Mouse (Mus musculus) C2C12 (cell line): ENCODE data around the gene Atoh7. TPM values are rescaled to one million over a fixed set of nuclear protein-coding genes. Genes with fewer than 3 reads are reported as not detected.
A peak's percentile ranks its signal among the peaks of the same experiment; 100 is the strongest.

Source experiments
- H3K27me3 ChIP-seq: one replicate; pipeline ENCODE4 v1.6.1; 2011; ENCODE audit not compliant: control insufficient read depth, insufficient read depth, insufficient read length
- H3K36me3 ChIP-seq: one replicate; pipeline ENCODE4 v1.6.1; 2011; ENCODE audit not compliant: control insufficient read depth, insufficient read depth
- H3K4me3 ChIP-seq: one replicate; pipeline ENCODE4 v1.5.1; 2011; ENCODE audit warnings: mild to moderate bottlenecking, control low read depth; ENCODE audit not compliant: poor library complexity, insufficient read depth, severe bottlenecking
- H3K79me2 ChIP-seq: one replicate; pipeline ENCODE4 v1.6.1; 2011; ENCODE audit not compliant: control insufficient read depth, insufficient read depth
- H3K79me3 ChIP-seq: one replicate; pipeline ENCODE4 v1.6.1; 2011; ENCODE audit warnings: low read depth, control low read depth
- H3ac ChIP-seq: one replicate; pipeline ENCODE3; 2011; ENCODE audit warnings: low read depth; ENCODE audit not compliant: control insufficient read depth, insufficient read length
- CEBPB ChIP-seq: IDR thresholded peaks from one replicate; pipeline ENCODE4 v1.6.1; 2011; ENCODE audit warnings: low read depth, mild to moderate bottlenecking, control low read depth, moderate library complexity
- CTCF ChIP-seq: IDR thresholded peaks from one replicate; pipeline ENCODE4 v1.5.1; 2011; ENCODE audit not compliant: control insufficient read depth, insufficient read depth, insufficient read length
- FOSL1 ChIP-seq: IDR thresholded peaks from one replicate; pipeline ENCODE4 v1.8.0; 2011; ENCODE audit warnings: mild to moderate bottlenecking, low read length; ENCODE audit not compliant: poor library complexity, insufficient read depth, severe bottlenecking
- MAX ChIP-seq: IDR thresholded peaks from one replicate; pipeline ENCODE4 v1.6.1; 2011; ENCODE audit warnings: mild to moderate bottlenecking, control low read depth
- MYOD1 ChIP-seq: IDR thresholded peaks from one replicate; pipeline ENCODE4 v1.6.1; 2011; ENCODE audit warnings: low read depth; ENCODE audit not compliant: control insufficient read depth, insufficient read length
- MYOG ChIP-seq: IDR thresholded peaks from one replicate; pipeline ENCODE4 v1.6.1; 2011; ENCODE audit not compliant: control insufficient read depth, insufficient read length; ENCODE audit errors: extremely low read depth
- USF1 ChIP-seq: IDR thresholded peaks from one replicate; pipeline ENCODE4 v1.6.1; 2011; ENCODE audit warnings: low read depth, mild to moderate bottlenecking, control low read depth, moderate library complexity
- polyA plus RNA-seq: library from polyadenylated mRNA; unstranded; fragments of >200 nt; fragmentation: generic; extraction: Trizol; gene quantifications from one replicate; pipeline ENCODE4 v1.2.1, GENCODE M21; 2012; ENCODE audit warnings: missing spikeins

Atoh7 gene
- polyA plus RNA-seq, 1 experiment, result not detected

DNA sequence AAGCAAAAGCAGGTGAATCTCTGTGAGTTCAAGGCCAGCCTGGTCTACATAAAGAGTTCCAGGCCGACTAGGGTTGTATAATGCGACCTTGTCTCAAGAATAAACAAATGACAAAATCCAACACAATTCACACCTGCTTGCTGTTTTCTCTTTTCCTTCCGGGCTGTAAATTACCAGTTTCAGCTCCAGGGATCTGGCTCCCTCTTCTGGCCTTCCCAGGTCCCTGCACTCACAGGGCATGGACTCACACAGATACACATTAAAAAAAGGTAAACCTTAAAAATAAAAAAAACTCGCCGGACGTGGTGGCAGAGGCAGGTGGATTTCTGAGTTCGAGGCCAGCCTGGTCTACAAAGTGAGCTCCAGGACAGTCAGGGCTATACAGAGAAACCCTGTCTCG is 18.1 kb downstream of the Atoh7 start:
- no peaks in the 10 kb centered on the region for H3K36me3 ChIP-seq
- no peak for TF ChIP-seq CEBPB
- TF ChIP-seq CTCF, result no peak
- TF ChIP-seq FOSL1, result no peak
- TF ChIP-seq MYOD1, result no peak
- no peak for TF ChIP-seq USF1
- TF ChIP-seq MYOG, result no peak
- TF ChIP-seq MAX, result no peak
- H3K79me2 ChIP-seq, result no peaks in the 10 kb centered on the region
- no peaks in the 10 kb centered on the region for H3K27me3 ChIP-seq
- H3ac ChIP-seq, result no peak overlapping the region
- no peaks in the 10 kb centered on the region for H3K79me3 ChIP-seq
- no peak overlapping the region for H3K4me3 ChIP-seq

DNA sequence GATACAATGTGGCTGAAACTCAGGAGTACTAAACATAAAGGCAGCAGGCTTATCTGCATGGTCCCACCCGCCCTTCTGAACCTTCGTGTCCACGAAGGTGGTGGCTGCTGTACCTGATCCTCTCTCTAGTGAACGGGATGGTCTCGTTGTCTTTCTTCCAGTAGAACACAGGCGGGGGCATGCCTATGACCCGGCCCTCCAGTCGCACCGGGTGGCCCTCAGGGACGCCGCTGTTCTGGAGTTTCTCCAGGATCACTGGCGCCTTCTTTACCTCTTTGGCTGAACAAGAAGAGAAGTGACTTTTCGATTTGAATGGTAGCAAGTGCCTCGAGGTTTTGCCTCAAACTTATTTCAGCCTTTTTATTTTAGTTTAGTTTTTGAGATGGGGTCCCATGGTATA is 20.5 kb downstream of the Atoh7 start:
- no peaks in the 10 kb centered on the region for H3K27me3 ChIP-seq
- H3ac ChIP-seq, result no peak overlapping the region
- no peaks in the 10 kb centered on the region for H3K79me3 ChIP-seq
- H3K79me2 ChIP-seq, result no peaks in the 10 kb centered on the region
- H3K36me3 ChIP-seq, result no peaks in the 10 kb centered on the region
- H3K4me3 ChIP-seq, result no peak overlapping the region
- TF ChIP-seq CTCF, result no peak
- no peak for TF ChIP-seq FOSL1
- no peak for TF ChIP-seq MYOD1
- no peak for TF ChIP-seq USF1
- TF ChIP-seq CEBPB, result no peak
- TF ChIP-seq MYOG, result no peak
- no peak for TF ChIP-seq MAX

DNA sequence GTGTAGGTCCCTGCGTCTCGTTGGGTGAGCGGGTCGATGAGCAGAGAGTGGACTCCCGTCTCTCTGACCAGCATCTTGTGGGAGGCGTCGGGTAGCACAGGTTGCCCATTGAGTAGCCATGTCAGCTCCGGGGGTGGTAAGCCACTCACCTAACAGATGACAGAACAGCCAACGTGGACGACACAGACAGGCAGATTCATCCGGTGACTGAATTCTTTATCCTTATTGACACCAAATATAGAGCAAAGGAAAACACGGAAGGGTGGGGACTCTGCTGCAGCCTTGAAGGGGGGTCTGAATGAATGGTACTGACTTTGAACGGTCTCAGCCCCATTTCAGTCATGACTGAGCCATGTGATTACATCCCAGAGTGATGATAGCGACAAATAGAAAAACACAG is 22.5 kb downstream of the Atoh7 start:
- H3K4me3 ChIP-seq, result no peak overlapping the region
- H3K27me3 ChIP-seq, result no peaks in the 10 kb centered on the region
- no peak overlapping the region for H3ac ChIP-seq
- H3K36me3 ChIP-seq, result no peaks in the 10 kb centered on the region
- no peaks in the 10 kb centered on the region for H3K79me3 ChIP-seq
- TF ChIP-seq USF1 (no peak), MYOD1 (no peak), FOSL1 (no peak), MYOG (no peak), CEBPB (no peak), CTCF (no peak)
- no peaks in the 10 kb centered on the region for H3K79me2 ChIP-seq

DNA sequence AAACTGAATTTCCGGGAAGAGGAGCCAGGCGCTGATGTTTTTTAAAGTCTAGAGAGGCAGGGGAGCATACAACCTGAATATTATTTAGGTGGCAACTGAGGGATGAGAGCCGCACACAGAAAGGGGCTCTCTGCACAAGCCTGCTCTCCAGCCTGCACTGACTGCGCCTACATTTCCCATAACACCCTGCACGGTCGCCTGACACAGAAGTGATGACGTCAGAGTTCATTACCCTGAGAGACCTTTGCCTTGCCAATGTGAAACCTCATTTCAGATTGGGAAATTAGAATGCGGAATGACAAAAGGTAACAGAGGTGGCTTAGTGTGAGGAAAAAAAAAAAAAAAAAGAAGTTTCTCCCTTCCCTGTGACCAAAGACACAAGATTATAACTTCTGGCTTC is 23.1 kb downstream of the Atoh7 start:
- Histone ChIP-seq H3ac (no peak overlapping the region), H3K4me3 (no peak overlapping the region), H3K79me3 (no peaks in the 10 kb centered on the region), H3K27me3 (no peaks in the 10 kb centered on the region), H3K79me2 (no peaks in the 10 kb centered on the region), H3K36me3 (no peaks in the 10 kb centered on the region)
- TF ChIP-seq USF1, result no peak

DNA sequence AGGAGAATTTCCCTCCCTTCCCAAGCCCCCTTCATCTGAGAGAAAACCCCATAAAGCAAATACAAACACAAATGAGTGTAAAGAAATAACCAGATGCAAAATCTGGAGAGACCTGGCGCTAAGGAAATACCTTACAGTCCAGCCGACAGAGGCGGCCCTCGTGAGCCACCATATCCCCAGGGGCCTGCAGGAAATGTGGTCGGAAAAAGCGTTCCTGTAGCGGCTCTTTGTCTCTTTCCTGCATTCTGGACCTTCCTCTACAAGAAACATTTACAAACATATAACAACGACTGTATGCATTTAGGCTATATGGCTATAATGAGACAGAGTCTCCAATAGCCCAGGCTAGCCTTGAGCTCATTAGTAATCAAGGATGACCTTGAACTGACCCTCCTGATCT is 23.7 kb downstream of the Atoh7 start:
- Histone ChIP-seq H3K4me3 (no peak overlapping the region), H3K36me3 (no peaks in the 10 kb centered on the region), H3K79me3 (no peaks in the 10 kb centered on the region), H3K27me3 (no peaks in the 10 kb centered on the region), H3K79me2 (no peaks in the 10 kb centered on the region), H3ac (no peak overlapping the region)
- TF ChIP-seq MAX, result no peak

DNA sequence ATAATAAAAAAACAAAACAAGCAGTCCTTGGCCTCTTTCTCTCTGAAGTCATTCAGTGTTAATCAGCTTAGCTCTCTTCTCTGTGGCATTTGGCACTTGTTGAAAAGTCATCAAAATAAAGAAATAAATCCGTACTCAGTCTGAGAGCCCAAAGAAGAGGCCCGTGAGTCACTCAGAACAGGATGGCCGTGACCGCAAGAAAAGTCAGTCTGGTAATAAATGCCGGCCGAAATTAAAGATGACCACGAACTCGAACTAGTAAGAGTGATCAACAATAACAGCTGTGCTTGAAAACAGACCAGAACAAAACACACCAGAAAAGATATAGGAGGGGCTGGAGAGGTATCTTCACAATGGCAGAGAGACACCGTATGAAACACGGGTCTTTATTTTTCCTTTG is 24.6 kb downstream of the Atoh7 start:
- no peaks in the 10 kb centered on the region for H3K27me3 ChIP-seq
- H3K79me3 ChIP-seq, result no peaks in the 10 kb centered on the region
- no peaks in the 10 kb centered on the region for H3K36me3 ChIP-seq
- TF ChIP-seq USF1, result no peak
- peak; percentile 29 for TF ChIP-seq FOSL1
- peak; percentile 74 for TF ChIP-seq MYOD1
- TF ChIP-seq MYOG, result no peak
- H3K4me3 ChIP-seq, result no peak overlapping the region
- H3ac ChIP-seq, result no peak overlapping the region
- no peaks in the 10 kb centered on the region for H3K79me2 ChIP-seq
